Mouse (Mus musculus): ENCODE data around the gene Aym1.

DNA sequence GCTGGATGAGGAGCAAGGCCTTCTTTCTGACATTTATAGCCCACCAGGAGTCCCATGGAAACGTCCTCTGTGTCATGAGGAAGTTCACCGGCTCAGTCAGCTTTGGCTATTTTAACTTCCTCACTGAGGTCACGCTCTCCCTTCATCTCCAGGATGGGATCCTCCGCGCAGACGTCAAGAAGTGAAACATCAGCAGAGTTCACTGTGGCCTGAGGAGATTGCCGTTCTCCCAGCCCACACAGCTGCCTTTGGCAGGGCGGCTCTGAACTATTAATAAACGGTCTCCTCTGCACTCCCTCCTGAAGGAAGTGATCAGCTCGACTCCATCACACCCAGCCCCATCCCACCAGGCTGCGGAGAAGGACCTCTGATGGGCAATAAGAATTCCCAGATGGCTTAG is 45.6 kb downstream of the Aym1 start:
- no peak for TF ChIP-seq POLR2AphosphoS5 (IDR thresholded peaks at IDR 0.05; ENCODE audit: insufficient replicate concordance, low read depth, low read length)
- no peak for TF ChIP-seq CTCF (IDR thresholded peaks at IDR 0.05; ENCODE audit: low read depth, low read length)
- TF ChIP-seq TAL1 (conservative IDR thresholded peaks at IDR 0.05; ENCODE audit: low read depth, low read length), result no peak
- no peak for TF ChIP-seq GATA1 (IDR thresholded peaks at IDR 0.05; ENCODE audit: borderline replicate concordance, low read length)
- no peak for TF ChIP-seq GATA2 (IDR thresholded peaks at IDR 0.05; ENCODE audit: borderline replicate concordance, low read depth, low read length)
